Mouse (Mus musculus) kidney, embryonic 16.5 days (tissue): ENCODE results near the gene Dapk3. TPM values are rescaled to one million over a fixed set of nuclear protein-coding genes. Genes with fewer than 3 reads are reported as not detected.

ENCODE experiments used
- ATAC-seq: fragments of 200-750 bp; cut with Nextera tagmentation; 2 replicates; pipeline ENCODE4 v1.8.0; 2017; ENCODE audit warnings: moderate TSS enrichment; ENCODE audit not compliant: low FRiP score, low TSS enrichment
- H3K27ac ChIP-seq: fragments of 300-500 bp; sonication (generic); 2 replicates; pipeline ENCODE4 v1.5.1; 2014; ENCODE audit warnings: low read length
- H3K27me3 ChIP-seq: fragments of 300-500 bp; sonication (generic); 2 replicates; pipeline ENCODE4 v1.6.1; 2014; ENCODE audit warnings: low read length, control low read depth, mixed read lengths; ENCODE audit not compliant: insufficient read depth
- H3K36me3 ChIP-seq: fragments of 300-500 bp; sonication (generic); 2 replicates; pipeline ENCODE4 v1.6.1; 2014; ENCODE audit warnings: low read length, control low read depth, mixed read lengths; ENCODE audit not compliant: insufficient read depth
- H3K4me1 ChIP-seq: fragments of 300-500 bp; sonication (generic); 2 replicates; pipeline ENCODE4 v1.6.1; 2014; ENCODE audit warnings: low read length, control low read depth, mixed read lengths; ENCODE audit not compliant: insufficient read depth
- H3K4me2 ChIP-seq: fragments of 300-500 bp; sonication (generic); replicated peaks from 2 replicates; pipeline ENCODE4 v1.6.1; 2014; ENCODE audit warnings: low read depth, low read length
- H3K4me3 ChIP-seq: fragments of 300-500 bp; sonication (generic); 2 replicates; pipeline ENCODE4 v1.5.1; 2014; ENCODE audit warnings: mild to moderate bottlenecking, low read length
- H3K9ac ChIP-seq: fragments of 300-500 bp; sonication (generic); replicated peaks from 2 replicates; pipeline ENCODE4 v1.6.1; 2014; ENCODE audit warnings: low read length
- H3K9me3 ChIP-seq: fragments of 300-500 bp; sonication (generic); 2 replicates; pipeline ENCODE4 v1.6.1; 2016; ENCODE audit warnings: low read length, control low read depth
- WGBS: fragments of 180-500 bp; shearing (Covaris S2); extraction: QIAGEN DNeasy Blood & Tissue Kit; methylation state at CpG from one replicate; pipeline ENCODE4 v1.1.7; 2014; 5-methylcytosine and 5-hydroxymethylcytosine counted together
- polyA plus RNA-seq: library from polyadenylated mRNA; unstranded; fragments of >200 nt; fragmentation: Nextera tagmentation; extraction: Ambion mirVana; gene quantifications from 2 replicates; pipeline ENCODE4 v1.2.1, GENCODE M21; 2015

Gene Dapk3
- polyA plus RNA-seq, 1 experiment from 2014 or later, result 39.3 TPM

GRCm38 (mm10) chr10:81145307-81145706 is 37.5 kb upstream of the Dapk3 start:
- no peak overlapping the region for H3K9ac ChIP-seq
- no peak overlapping the region for H3K4me2 ChIP-seq
- WGBS, result 93% methylated on average over 6 of the region's 6 CpGs
- H3K27me3 ChIP-seq, result no peaks in the 10 kb centered on the region
- no peak overlapping the region for H3K4me3 ChIP-seq
- peaks cover 71% of the 10 kb centered on the region for H3K36me3 ChIP-seq
- ATAC-seq, result no peak
- H3K9me3 ChIP-seq, result no peaks in the 10 kb centered on the region
- H3K4me1 ChIP-seq, result peaks cover 17% of the 10 kb centered on the region
- H3K27ac ChIP-seq, result no peak overlapping the region

GRCm38 (mm10) chr10:81145778-81146177 is 37.0 kb upstream of the Dapk3 start:
- ATAC-seq, result no peak
- Histone ChIP-seq H3K4me3 (no peak overlapping the region), H3K4me2 (no peak overlapping the region), H3K27me3 (no peaks in the 10 kb centered on the region), H3K36me3 (peaks cover 74% of the 10 kb centered on the region), H3K27ac (no peak overlapping the region), H3K9ac (no peak overlapping the region), H3K4me1 (peaks cover 12% of the 10 kb centered on the region), H3K9me3 (no peaks in the 10 kb centered on the region)
- 73% methylated on average over 7 of the region's 7 CpGs for WGBS

- H3K9ac ChIP-seq, result no peak overlapping the region
- H3K4me1 ChIP-seq, result peaks cover 7% of the 10 kb centered on the region
- H3K27ac ChIP-seq, result no peak overlapping the region
- H3K36me3 ChIP-seq, result peaks cover 74% of the 10 kb centered on the region
- no peak overlapping the region for H3K4me2 ChIP-seq
- H3K9me3 ChIP-seq, result no peaks in the 10 kb centered on the region
- H3K27me3 ChIP-seq, result no peaks in the 10 kb centered on the region
- no peak for ATAC-seq
- WGBS, result 84% methylated on average over 4 of the region's 4 CpGs
- H3K4me3 ChIP-seq, result no peak overlapping the region
These were observed 36.5 kb upstream of the Dapk3 start for GRCm38 (mm10) chr10:81146296-81146695.

GRCm38 (mm10) chr10:81151261-81151660 is 31.5 kb upstream of the Dapk3 start:
- no peak overlapping the region for H3K9ac ChIP-seq
- H3K4me2 ChIP-seq, result no peak overlapping the region
- no peak overlapping the region for H3K27ac ChIP-seq
- WGBS, result 76% methylated on average over 6 of the region's 6 CpGs
- peaks cover 5% of the 10 kb centered on the region; the same call in 1 of the 2 replicates for H3K4me1 ChIP-seq
- ATAC-seq, result no peak
- no peaks in the 10 kb centered on the region for H3K27me3 ChIP-seq
- H3K4me3 ChIP-seq, result no peak overlapping the region
- no peaks in the 10 kb centered on the region for H3K9me3 ChIP-seq
- peaks cover 80% of the 10 kb centered on the region for H3K36me3 ChIP-seq

- WGBS, result 64% methylated on average over 12 of the region's 12 CpGs
These were observed 30.2 kb upstream of the Dapk3 start for GRCm38 (mm10) chr10:81152609-81153008.

GRCm38 (mm10) chr10:81154313-81154712 is 28.5 kb upstream of the Dapk3 start:
- H3K27ac ChIP-seq, result no peak overlapping the region
- WGBS, result 83% methylated on average over 12 of the region's 12 CpGs
- ATAC-seq, result no peak

More at GRCm38 (mm10) chr10:81152609-81153008, 30.2 kb upstream of the Dapk3 start:
- Histone ChIP-seq H3K36me3 (peaks cover 78% of the 10 kb centered on the region), H3K4me2 (no peak overlapping the region), H3K4me1 (peaks cover 5% of the 10 kb centered on the region; the same call in 1 of the 2 replicates), H3K27ac (peak overlapping the region; percentile 68), H3K9me3 (no peaks in the 10 kb centered on the region), H3K27me3 (no peaks in the 10 kb centered on the region), H3K9ac (peak overlapping the region; percentile 37), H3K4me3 (no peak overlapping the region)
- ATAC-seq, result 0 out of 2 replicates have a peak, but pooled peaks have one; percentile 12

GRCm38 (mm10) chr10:81154736-81155135 is 28.1 kb upstream of the Dapk3 start:
- Histone ChIP-seq H3K9me3 (no peaks in the 10 kb centered on the region), H3K4me2 (no peak overlapping the region), H3K36me3 (peaks cover 71% of the 10 kb centered on the region), H3K27me3 (no peaks in the 10 kb centered on the region), H3K27ac (no peak overlapping the region), H3K4me3 (no peak overlapping the region), H3K4me1 (peaks cover 5% of the 10 kb centered on the region; the same call in 1 of the 2 replicates), H3K9ac (no peak overlapping the region)
- 89% methylated on average over 6 of the region's 6 CpGs for WGBS
- ATAC-seq, result no peak

More at GRCm38 (mm10) chr10:81154313-81154712, 28.5 kb upstream of the Dapk3 start:
- Histone ChIP-seq H3K27me3 (no peaks in the 10 kb centered on the region), H3K36me3 (peaks cover 75% of the 10 kb centered on the region), H3K4me1 (peaks cover 5% of the 10 kb centered on the region; the same call in 1 of the 2 replicates), H3K9me3 (no peaks in the 10 kb centered on the region), H3K4me3 (no peak overlapping the region), H3K9ac (no peak overlapping the region), H3K4me2 (no peak overlapping the region)

GRCm38 (mm10) chr10:81161602-81162317 is 21.0 kb upstream of the Dapk3 start:
- 0 out of 2 replicates have a peak overlapping the region, but pooled peaks have one; percentile 2 for H3K9ac ChIP-seq
- H3K27me3 ChIP-seq, result no peaks in the 10 kb centered on the region
- no peaks in the 10 kb centered on the region for H3K9me3 ChIP-seq
- peaks cover 55% of the 10 kb centered on the region for H3K36me3 ChIP-seq
- no peak overlapping the region for H3K4me3 ChIP-seq
- ATAC-seq, result peak; percentile 21; the same call in 1 of the 2 replicates
- peaks cover 26% of the 10 kb centered on the region for H3K4me1 ChIP-seq
- no peak overlapping the region for H3K4me2 ChIP-seq
- 0 out of 2 replicates have a peak overlapping the region, but pooled peaks have one; percentile 36 for H3K27ac ChIP-seq
- 50% methylated on average over 8 of the region's 8 CpGs for WGBS

GRCm38 (mm10) chr10:81162318-81162652 is 20.5 kb upstream of the Dapk3 start:
- Histone ChIP-seq H3K9me3 (no peaks in the 10 kb centered on the region), H3K4me3 (no peak overlapping the region), H3K36me3 (peaks cover 49% of the 10 kb centered on the region), H3K4me2 (no peak overlapping the region), H3K4me1 (peaks cover 28% of the 10 kb centered on the region), H3K27ac (no peak overlapping the region), H3K27me3 (no peaks in the 10 kb centered on the region), H3K9ac (0 out of 2 replicates have a peak overlapping the region, but pooled peaks have one; percentile 2)
- no peak for ATAC-seq
- WGBS, result 35% methylated on average over 2 of the region's 2 CpGs

GRCm38 (mm10) chr10:81165118-81165517 is 17.7 kb upstream of the Dapk3 start:
- no peak overlapping the region for H3K27ac ChIP-seq
- no peak overlapping the region for H3K4me3 ChIP-seq
- H3K4me2 ChIP-seq, result no peak overlapping the region
- no peak overlapping the region for H3K9ac ChIP-seq
- no peaks in the 10 kb centered on the region for H3K9me3 ChIP-seq
- 46% methylated on average over 8 of the region's 8 CpGs for WGBS
- no peak for ATAC-seq
- H3K4me1 ChIP-seq, result peaks cover 37% of the 10 kb centered on the region
- H3K27me3 ChIP-seq, result no peaks in the 10 kb centered on the region
- H3K36me3 ChIP-seq, result peaks cover 34% of the 10 kb centered on the region
